Mouse (Mus musculus) c-Kit-negative CD71-positive TER-119-positive erythroid progenitor cells, embryonic 14.5 days (primary cell): ENCODE measurements around the gene Ahdc1.

Source experiments
- DNase-seq: peaks from one replicate; pipeline ENCODE4 v3.0.0-alpha.2; 2013; ENCODE audit warnings: low read depth, low spot score

Gene Ahdc1

DNA sequence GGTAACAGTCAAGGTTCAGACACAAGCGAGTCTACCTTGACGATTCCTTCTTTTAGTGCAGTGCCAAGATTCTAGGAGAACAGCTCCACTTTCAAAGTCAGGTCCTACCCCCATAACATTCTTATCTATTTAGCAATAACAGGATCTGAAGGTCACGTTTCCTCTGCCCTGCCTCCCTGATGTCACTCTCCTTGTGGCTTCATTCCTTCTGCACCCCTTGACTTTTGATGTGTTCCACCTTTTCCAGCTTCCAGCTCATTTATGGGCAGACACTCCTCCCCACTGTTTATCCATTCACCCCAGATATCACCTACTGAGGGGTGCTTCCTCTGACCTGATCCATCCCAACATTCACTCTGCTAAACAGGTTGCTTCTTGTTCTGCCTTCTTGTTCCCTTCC, 116.0 kb downstream of the Ahdc1 start:
- DNase-seq: no peak
